Mouse (Mus musculus) testis, adult 2 months (tissue): ENCODE results near the gene Cnot6.

Experiments
- CTCF ChIP-seq: fragments of 200-500 bp; IDR thresholded peaks from 2 replicates; pipeline ENCODE4 v1.5.1; 2012; ENCODE audit warnings: low read depth, mild to moderate bottlenecking, inconsistent platforms, low read length, moderate library complexity; ENCODE audit not compliant: control insufficient read depth, insufficient read depth, insufficient replicate concordance
- POLR2A ChIP-seq: fragments of 200-500 bp; IDR thresholded peaks from 2 replicates; pipeline ENCODE4 v1.6.1; 2012; ENCODE audit warnings: low read depth, mild to moderate bottlenecking, inconsistent platforms, low read length, moderate library complexity; ENCODE audit not compliant: control insufficient read depth

GRCm38 (mm10) chr11:49702014-49702413 is 10.5 kb downstream of the Cnot6 start:
- TF ChIP-seq CTCF (no peak), POLR2A (no peak)
